Mouse (Mus musculus) WW6 (cell line): ENCODE data around the gene Gm49383.

Source experiments
- DNase-seq: peaks from one replicate; pipeline ENCODE4 v3.0.0-alpha.2; 2013; ENCODE audit warnings: low read depth, low spot score

Gene Gm49383

GRCm38 (mm10) chr12:69204052-69204833 is 7.3 kb upstream of the Gm49383 start, which contains the start of gene Gm49384:
Gene Gm49384 (minus strand): TSS chr12:69204267.
- no peak for DNase-seq

DNA sequence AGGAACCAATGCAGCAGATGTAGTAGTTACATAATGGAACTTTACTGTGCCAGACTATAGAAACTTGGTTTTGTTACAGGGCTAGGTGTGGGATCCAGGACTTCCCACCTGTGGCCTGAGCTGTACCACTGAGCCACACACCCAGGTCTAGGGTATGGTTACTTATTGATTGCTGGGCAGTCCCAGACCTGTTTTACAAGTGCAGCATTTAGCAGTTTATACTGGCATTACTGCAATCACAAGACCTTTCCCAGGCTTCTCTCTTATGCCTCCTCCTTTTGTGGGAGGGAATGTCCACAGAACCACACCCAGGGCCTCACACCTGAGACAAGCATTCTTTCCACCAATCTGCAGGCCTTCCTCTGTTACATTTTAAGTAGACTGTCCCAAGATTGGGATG is 2.1 kb upstream of the Gm49383 start:
- DNase-seq, result no peak

DNA sequence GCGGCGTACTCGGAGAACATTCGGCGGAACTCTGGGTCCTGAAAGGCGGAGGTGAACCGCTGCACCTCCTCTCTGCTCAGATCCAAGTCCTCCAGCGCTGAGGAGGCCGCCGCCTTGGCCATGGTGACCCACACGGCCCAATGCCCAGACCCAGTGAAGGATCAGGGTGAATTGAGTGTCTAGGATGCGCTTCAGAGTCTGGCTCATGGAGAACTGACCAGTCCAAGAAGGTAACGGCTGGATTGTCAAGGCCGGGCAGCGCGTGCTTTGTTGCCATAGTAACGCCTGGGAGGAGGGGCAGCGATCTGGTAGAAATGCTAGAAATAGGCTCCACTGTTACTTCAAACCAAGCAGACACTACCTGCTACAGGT is 1.2 kb upstream of the Gm49383 start, which contains the start of gene Dnaaf2:
TSS of gene Dnaaf2 (minus strand) at position 266 of the 372 bp plus-strand sequence.
- DNase-seq, result no peak

- DNase-seq, result no peak
Measured at GRCm38 (mm10) chr12:69197378-69198163, 667 bp upstream of the Gm49383 start.

DNA sequence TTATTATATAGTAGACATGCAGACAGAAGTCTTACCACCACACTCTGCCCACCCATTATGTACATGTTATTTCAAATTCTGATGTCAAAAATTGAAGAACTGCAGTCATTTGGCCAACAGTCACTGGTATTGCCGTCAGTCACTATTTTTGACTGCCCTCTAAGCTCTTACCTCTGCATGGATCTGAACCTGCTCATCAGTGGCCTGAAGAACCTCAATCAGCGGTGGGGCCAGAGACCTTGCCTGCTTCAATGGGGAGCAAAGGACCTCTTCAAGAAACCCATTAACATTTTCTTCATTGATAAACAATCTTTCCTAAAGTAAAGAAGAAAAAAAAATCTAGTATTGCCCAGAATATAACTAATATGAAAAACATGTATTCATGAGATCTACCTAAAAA is 4.3 kb downstream of the Gm49383 start:
- DNase-seq, result no peak

DNA sequence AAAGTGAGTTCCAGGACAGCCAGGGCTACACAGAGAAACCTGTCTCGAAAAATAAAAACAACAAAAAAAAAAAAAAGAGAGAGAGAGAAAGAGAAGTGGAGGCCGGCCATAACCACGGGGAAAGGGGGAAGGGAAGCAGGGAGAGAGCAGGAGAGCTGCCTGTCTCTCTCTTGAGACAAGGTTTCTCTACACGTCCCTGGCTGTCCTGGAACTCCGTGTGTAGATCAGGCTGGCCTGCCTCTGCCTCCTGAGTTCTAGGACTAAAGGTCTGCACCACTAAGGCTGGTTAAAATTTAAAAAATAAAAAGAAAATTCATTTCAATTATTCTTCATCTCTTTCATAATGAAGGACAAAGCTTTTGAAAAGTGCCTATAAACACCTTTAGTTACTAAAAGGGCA is 5.5 kb downstream of the Gm49383 start:
- DNase-seq, result no peak

- no peak for DNase-seq
Measured at GRCm38 (mm10) chr12:69190522-69190921, 6.4 kb downstream of the Gm49383 start.

DNA sequence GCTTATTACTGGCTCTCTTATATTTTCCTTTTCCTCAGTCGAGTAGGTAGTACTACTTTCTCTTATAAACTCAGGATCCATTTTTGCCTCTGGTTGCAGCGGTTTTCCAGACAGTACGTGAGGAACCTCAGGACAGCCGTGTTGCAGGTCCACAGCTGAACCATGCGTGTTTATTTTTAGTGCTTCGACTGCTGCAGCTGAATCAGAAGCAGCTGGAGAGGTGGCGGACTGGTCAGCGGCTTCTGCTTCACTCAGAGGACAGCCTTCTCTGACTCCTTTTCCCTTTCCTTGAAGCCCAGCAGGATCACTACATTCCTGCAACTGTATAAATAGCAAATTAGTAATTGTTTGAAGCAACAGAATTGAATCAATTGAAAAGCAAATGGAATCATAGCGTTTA is 6.8 kb downstream of the Gm49383 start:
- no peak for DNase-seq

DNA sequence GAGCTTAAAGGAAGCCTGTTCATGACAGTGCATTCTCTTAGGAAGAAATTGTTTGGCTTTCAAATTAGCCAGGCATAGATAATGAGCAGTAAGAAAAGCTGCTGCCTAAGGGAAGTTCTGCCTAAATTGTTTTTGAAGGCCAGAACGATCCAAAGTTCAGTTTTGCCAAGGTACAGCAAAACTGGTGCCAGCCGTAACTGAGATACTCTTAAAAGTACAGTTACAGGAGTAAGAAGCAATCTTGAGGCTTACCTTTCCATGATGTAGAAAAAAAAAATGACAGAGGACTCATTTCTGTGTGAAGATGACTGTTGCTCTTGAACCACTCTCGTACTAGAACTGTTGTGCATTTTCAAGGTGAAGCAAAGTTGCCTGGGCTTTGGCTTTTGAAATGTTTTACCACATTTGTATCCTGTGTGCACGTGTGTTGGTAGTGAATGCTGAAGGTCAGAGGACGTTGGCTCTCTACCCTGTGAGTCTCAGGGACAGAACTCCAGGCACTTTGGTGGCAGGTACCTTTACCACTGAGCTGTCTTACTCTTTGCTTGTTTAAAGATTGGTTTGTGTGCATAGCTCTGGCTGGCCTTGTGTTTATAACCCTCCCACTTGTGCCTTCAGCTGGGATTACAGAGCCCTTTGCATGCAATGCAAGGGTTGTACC is 10.0 kb downstream of the Gm49383 start:
- no peak for DNase-seq

DNA sequence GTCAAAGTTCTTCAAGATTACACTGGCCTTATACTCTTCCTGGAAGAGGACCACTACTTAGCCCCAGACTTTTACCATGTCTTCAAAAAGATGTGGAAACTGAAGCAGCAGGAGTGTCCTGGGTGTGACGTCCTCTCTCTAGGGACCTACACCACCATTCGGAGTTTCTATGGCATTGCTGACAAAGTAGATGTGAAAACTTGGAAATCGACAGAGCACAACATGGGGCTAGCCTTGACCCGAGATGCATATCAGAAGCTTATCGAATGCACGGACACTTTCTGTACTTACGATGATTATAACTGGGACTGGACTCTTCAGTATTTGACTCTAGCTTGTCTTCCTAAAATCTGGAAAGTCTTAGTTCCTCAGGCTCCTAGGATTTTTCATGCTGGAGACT is 11.5 kb downstream of the Gm49383 start:
- DNase-seq, result no peak

DNA sequence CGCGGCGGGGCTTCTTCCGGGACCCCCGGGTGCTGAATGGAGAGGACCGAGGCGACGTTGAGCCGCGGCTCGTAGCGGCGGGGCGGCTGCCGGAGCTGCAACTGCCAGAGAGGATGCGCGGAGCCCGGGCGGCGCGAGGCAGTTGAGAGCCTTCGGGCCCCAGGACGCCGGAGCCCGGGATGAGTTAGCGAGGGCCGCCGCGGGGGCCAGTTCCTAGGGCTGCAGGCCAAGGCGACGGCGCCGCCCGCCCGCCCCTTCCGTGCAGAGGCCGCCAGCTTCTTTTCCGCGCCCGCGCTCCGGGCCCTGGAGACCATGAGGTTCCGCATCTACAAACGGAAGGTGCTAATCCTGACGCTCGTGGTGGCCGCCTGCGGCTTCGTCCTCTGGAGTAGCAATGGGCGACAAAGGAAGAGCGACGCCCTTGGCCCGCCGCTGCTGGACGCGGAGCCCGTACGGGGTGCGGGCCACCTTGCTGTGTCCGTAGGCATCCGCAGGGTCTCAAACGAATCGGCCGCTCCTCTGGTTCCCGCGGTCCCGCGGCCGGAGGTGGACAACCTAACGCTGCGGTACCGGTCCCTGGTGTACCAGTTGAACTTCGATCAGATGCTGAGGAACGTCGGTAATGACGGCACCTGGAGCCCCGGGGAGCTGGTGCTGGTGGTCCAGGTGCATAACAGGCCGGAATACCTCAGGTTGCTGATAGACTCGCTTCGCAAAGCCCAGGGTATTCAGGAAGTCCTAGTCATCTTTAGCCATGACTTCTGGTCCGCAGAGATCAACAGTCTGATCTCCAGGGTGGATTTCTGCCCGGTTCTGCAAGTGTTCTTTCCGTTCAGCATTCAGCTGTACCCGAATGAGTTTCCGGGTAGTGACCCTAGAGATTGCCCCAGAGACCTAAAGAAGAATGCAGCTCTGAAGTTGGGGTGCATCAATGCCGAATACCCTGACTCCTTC is 12.3 kb downstream of the Gm49383 start:
- DNase-seq, result no peak

GRCm38 (mm10) chr12:69183583-69184308 is 13.2 kb downstream of the Gm49383 start, which contains the start of the genes Rpl36al and Mgat2:
Gene Rpl36al (minus strand): TSS chr12:69184083.
Gene Mgat2 (plus strand): TSS chr12:69184157.
- DNase-seq, result peak; percentile 93

DNA sequence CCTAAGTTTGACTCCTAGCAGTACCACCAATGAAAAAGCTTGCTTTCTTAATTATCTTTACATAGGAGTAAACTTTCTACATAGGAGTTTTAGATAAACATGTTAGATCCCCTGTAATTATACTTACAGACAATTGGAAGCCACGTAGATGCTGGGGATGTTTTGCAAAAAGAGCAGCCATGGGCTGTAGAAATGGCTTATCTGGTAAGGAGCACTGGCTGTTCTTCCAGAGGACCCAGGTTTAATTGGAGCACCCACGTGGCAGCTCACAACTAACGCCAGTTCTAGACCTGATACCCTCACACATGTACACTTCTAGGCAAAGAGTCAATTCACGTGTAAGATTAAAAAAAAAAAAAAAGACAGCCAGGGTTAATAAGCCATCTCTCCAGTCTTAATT is 15.1 kb downstream of the Gm49383 start:
- no peak for DNase-seq

DNA sequence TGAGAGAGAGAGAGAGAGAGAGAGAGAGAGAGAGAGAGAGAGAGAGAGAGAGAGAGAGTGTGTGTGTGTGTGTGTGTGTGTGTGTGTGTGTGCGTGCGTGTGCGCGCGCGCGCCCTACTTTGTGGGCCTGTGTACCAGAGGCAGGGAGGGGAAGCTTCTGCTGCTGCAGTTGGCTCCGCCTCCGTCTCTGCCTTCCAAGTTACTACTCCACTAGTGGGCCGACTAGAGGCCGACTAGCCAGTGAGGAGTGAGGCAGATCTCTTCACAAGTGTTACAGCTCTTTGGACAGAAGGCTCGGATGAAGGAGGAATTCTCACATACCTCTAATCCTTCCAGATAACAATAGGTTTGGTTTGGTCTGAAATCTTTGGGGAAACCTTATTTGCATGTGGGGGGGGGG is 17.5 kb downstream of the Gm49383 start:
- DNase-seq, result no peak

- no peak for DNase-seq
Measured at GRCm38 (mm10) chr12:69177526-69177925, 19.4 kb downstream of the Gm49383 start.

GRCm38 (mm10) chr12:69175975-69176374 is 20.9 kb downstream of the Gm49383 start:
- no peak for DNase-seq

DNA sequence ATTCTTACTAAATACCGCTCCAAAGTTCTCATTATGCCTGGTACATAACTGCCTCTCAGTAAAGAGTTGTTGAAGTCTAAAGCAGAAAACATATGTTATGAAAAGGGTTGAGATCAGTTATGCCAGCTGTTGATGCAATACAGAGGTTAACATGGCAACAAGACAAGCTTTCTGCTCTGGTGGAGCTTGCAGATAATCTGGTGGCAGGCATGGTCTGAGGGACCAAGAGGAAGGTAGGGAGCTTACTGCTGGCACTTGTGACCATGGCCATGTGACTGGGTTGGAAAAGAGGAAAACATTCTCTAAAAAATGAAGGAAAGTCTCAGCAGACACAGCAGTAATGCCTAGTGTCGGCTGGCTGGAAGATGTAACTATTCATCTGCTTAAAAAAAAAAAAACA is 25.6 kb downstream of the Gm49383 start:
- no peak for DNase-seq

- DNase-seq, result no peak
Measured at GRCm38 (mm10) chr12:69168461-69169106, 28.3 kb downstream of the Gm49383 start, which contains the start of gene Lrr1. Gene Lrr1 (plus strand): TSS chr12:69168814.

DNA sequence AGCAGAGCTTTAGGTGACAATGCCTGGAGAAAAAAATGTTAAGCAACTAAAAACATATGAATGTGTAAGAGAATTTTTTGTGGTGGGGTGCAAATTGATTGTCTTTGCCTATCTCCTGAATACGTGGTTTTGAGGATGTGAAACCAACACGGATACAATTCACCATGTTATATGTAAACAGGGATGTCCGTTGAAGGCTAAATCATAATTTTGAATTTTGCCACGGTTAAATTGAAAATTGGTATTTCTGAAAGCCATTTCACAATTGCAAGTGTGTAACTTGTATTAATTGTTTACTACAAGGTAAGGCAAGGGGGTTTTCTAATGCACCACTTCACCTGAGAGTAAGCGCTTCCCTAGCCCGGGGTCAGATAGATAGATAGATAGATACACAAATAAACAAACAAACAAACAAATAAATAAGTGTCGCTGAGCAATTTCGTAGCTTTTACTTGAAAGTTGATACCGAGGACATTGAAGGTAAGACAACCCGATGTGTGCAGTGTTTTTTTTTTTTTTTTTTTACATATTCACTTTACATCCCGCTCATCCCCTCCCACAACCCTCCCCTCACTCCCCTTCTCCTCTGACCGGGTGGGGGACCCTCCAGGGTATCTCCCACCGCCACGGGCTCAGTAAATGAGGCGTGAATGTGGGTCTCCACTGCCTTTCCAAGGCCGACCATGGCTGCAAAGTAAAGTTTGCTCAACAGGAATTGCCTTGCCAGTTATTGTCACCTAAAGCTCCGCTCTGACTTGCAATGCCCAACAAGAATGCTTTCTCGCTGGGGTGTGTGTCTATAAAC is 29.0 kb downstream of the Gm49383 start:
- no peak for DNase-seq
